Mouse (Mus musculus) skeletal muscle tissue, postnatal 0 days (tissue): ENCODE data around the gene Pparg. TPM values are rescaled to one million over a fixed set of nuclear protein-coding genes. Genes with fewer than 3 reads are reported as not detected.

Experiments
- polyA plus RNA-seq: library from polyadenylated mRNA; unstranded; fragments of >200 nt; fragmentation: Nextera tagmentation; extraction: Ambion mirVana; gene quantifications from 2 replicates; pipeline ENCODE4 v1.2.1, GENCODE M21; 2015

The Pparg gene
- 10.0 and 49.9 TPM in 2 replicates for polyA plus RNA-seq

GRCm38 (mm10) chr6:115360776-115361605 lies at the start of gene Pparg:
Gene Pparg, plus strand, starts transcription at chr6:115360951.

Other genes with a start within 250 kb of the Pparg start
- gene Syn2, start 226.0 kb upstream of the Pparg start, polyA plus RNA-seq: 3.5 and 4.4 TPM in 2 replicates
- gene Gm17482, start 133.6 kb upstream of the Pparg start, polyA plus RNA-seq: not detected in 2 replicates
- 3.9 and 5.4 TPM in 2 replicates for gene Timp4, start 108.7 kb upstream of the Pparg start, polyA plus RNA-seq
- gene Tsen2, start 183.7 kb downstream of the Pparg start, polyA plus RNA-seq: 13.9 and 16.0 TPM in 2 replicates
- 0.37 and 0.44 TPM in 2 replicates for gene Mkrn2os, start 231.6 kb downstream of the Pparg start, polyA plus RNA-seq
- 37.8 and 42.8 TPM in 2 replicates for gene Mkrn2, start 241.0 kb downstream of the Pparg start, polyA plus RNA-seq